Mouse (Mus musculus) midbrain, postnatal 0 days (tissue): ENCODE measurements around the gene Fam173a. TPM values are rescaled to one million over a fixed set of nuclear protein-coding genes. Genes with fewer than 3 reads are reported as not detected.

Experiments used
- ATAC-seq: fragments of 200-750 bp; cut with Nextera tagmentation; 2 replicates; pipeline ENCODE4 v1.8.0; 2017; ENCODE audit warnings: moderate number of reproducible peaks, mild to moderate bottlenecking, moderate TSS enrichment, moderate library complexity; ENCODE audit not compliant: low FRiP score
- DNase-seq: peaks from one replicate; pipeline ENCODE4 v3.0.0-alpha.2; 2015; ENCODE audit warnings: low spot score
- H3K27ac ChIP-seq: fragments of 300-500 bp; sonication (generic); 2 replicates; pipeline ENCODE4 v1.5.1; 2014; ENCODE audit warnings: low read depth, mild to moderate bottlenecking, low read length, mixed read lengths
- H3K27me3 ChIP-seq: fragments of 300-500 bp; sonication (generic); 2 replicates; pipeline ENCODE4 v1.6.1; 2014; ENCODE audit warnings: low read length, control low read depth, mixed read lengths; ENCODE audit not compliant: insufficient read depth
- H3K36me3 ChIP-seq: fragments of 300-500 bp; sonication (generic); 2 replicates; pipeline ENCODE4 v1.6.1; 2014; ENCODE audit warnings: low read length, control low read depth, mixed read lengths; ENCODE audit not compliant: insufficient read depth
- H3K4me1 ChIP-seq: fragments of 300-500 bp; sonication (generic); 2 replicates; pipeline ENCODE4 v1.6.1; 2014; ENCODE audit warnings: mild to moderate bottlenecking, control low read depth, antibody characterized with exemption, low read length, mixed read lengths; ENCODE audit not compliant: insufficient read depth
- H3K4me2 ChIP-seq: fragments of 300-500 bp; sonication (generic); 2 replicates; pipeline ENCODE4 v1.6.1; 2014; ENCODE audit warnings: low read depth, mild to moderate bottlenecking, low read length, mixed read lengths; ENCODE audit not compliant: poor library complexity, severe bottlenecking
- H3K4me3 ChIP-seq: fragments of 300-500 bp; sonication (generic); 2 replicates; pipeline ENCODE4 v1.5.1; 2014; ENCODE audit warnings: low read depth, mild to moderate bottlenecking, low read length, moderate library complexity
- H3K9ac ChIP-seq: fragments of 300-500 bp; sonication (generic); replicated peaks from 2 replicates; pipeline ENCODE4 v1.6.1; 2014; ENCODE audit warnings: mild to moderate bottlenecking, low read length, moderate library complexity, mixed read lengths; ENCODE audit not compliant: poor library complexity, severe bottlenecking
- H3K9me3 ChIP-seq: fragments of 300-500 bp; sonication (generic); 2 replicates; pipeline ENCODE4 v1.6.1; 2016; ENCODE audit warnings: low read length, control low read depth
- CTCF ChIP-seq: IDR thresholded peaks from 2 replicates; pipeline ENCODE4 v1.5.1; 2016; ENCODE audit warnings: antibody characterized with exemption, mild to moderate bottlenecking
- WGBS: fragments of 180-500 bp; shearing (Covaris S2); extraction: QIAGEN DNeasy Blood & Tissue Kit; methylation state at CpG from one replicate; pipeline ENCODE4 v1.1.7; 2014; 5-methylcytosine and 5-hydroxymethylcytosine counted together
- polyA plus RNA-seq: library from polyadenylated mRNA; unstranded; fragments of >200 nt; fragmentation: Nextera tagmentation; extraction: Ambion mirVana; gene quantifications from 2 replicates; pipeline ENCODE4 v1.2.1, GENCODE M21; 2015
- total RNA-seq: library from RNA; depleted of rRNA; stranded (reverse); fragments of >200 nt; gene quantifications from 2 replicates; pipeline ENCODE4 v1.2.3, GENCODE M21; 2014

Gene Fam173a
- total and polyA plus RNA-seq, 2 experiments from 2014 or later, result 74.2 to 106 TPM

DNA sequence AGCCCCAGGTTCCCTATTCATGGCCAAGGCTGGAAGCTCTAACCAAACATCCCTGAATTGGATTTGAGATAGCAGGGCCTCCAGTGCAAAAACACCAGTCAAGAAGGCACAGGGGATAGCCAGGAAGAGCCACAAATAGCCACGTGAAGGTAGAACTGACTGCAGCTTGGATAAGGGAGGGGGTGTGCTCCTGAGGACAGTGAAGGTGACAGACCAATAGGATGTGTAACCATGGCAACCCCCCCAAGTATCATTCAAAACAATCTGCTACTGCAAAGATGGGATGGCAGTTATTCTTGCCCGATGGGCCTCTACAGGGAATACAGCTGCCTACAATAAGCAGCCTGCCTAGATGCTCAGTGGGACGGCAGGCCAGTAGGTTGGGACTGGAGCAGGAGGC lies 44.8 kb upstream of the Fam173a start:
- 11% methylated on average over 3 of the region's 3 CpGs for WGBS
- Histone ChIP-seq H3K9me3 (no peaks in the 10 kb centered on the region), H3K36me3 (peaks cover 45% of the 10 kb centered on the region), H3K4me3 (peak overlapping the region; percentile 41; the same call in 1 of the 2 replicates), H3K27me3 (no peaks in the 10 kb centered on the region), H3K27ac (peak overlapping the region; percentile 82), H3K4me2 (peak overlapping the region; percentile 75), H3K4me1 (peaks cover 27% of the 10 kb centered on the region), H3K9ac (peak overlapping the region; percentile 81; the same call in 1 of the 2 replicates)
- ATAC-seq (no peak), DNase-seq (peak; percentile 51)
- TF ChIP-seq CTCF, result no peak

DNA sequence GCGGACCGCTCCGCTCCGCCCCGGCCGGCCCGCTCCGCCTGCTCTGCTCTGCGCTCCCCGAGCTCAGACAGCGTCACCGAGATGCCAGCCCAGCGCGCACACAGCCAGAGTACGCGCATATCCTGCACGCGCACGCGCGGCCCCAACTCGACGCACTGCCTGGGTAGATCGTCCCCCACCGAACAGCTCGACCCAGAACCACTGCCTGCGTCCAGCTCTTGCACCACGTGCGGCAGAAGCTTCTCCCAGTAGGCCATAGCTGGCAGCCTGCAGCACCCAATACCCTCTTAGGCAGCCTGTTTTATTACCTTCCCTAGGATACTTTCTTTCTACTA lies 44.3 kb upstream of the Fam173a start, which contains the start of gene Rhbdl1:
Gene Rhbdl1, minus strand, starts transcription at position 220 of the 335 bp plus-strand sequence.
- H3K9ac ChIP-seq, result peak within 1 kb of the TSS; percentile 81
- no peaks in the 10 kb centered on the region for H3K27me3 ChIP-seq
- peaks cover 44% of the 10 kb centered on the region for H3K36me3 ChIP-seq
- DNase-seq (peak; percentile 88), ATAC-seq (peak; percentile 50; the same call in 1 of the 2 replicates)
- no peak for TF ChIP-seq CTCF
- peaks cover 27% of the 10 kb centered on the region for H3K4me1 ChIP-seq
- peak within 1 kb of the TSS; percentile 82 for H3K27ac ChIP-seq
- WGBS, result under 1% methylated on average over 26 of the region's 29 CpGs
- H3K4me2 ChIP-seq, result peak within 1 kb of the TSS; percentile 75
- H3K4me3 ChIP-seq, result peak within 1 kb of the TSS; percentile 41
- H3K9me3 ChIP-seq, result no peaks in the 10 kb centered on the region

DNA sequence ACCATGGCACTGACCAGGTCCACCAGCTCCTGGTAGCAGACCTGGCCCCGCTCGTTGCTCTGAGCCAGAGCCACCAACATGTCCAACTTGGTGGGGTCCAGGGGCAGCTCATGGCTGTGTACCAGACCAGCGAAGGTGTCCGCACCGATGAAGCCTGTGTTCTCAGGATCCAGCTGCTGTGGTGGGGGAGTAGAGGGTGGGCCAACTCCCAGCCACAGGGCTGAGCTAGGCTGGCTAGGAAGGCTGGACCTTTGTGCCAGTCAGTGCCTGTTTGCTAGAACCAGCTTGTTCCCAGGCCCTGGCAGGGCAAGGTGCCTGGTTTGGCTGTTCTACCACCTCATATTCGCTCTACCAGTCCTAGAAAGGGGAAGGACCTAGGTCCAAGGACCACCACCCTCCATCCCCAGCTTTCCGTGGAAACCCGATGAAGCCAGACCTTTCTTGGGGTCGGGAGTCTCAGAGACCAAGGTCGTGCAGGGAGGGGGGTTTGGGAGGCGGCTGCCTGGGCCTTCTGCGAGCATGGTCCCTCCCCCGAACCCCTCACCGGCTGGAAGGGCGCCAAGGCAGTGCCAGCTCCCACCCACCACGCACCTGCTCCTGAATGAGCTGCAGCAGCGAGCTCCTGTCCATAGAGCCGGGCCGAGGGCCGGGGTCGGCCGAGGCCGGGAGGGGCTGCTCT lies 43.8 kb upstream of the Fam173a start:
- H3K27ac ChIP-seq, result peak overlapping the region; percentile 82
- H3K4me3 ChIP-seq, result peak overlapping the region; percentile 41
- no peaks in the 10 kb centered on the region for H3K27me3 ChIP-seq
- peak overlapping the region; percentile 75 for H3K4me2 ChIP-seq
- peaks cover 41% of the 10 kb centered on the region for H3K36me3 ChIP-seq
- 21% methylated on average over 23 of the region's 23 CpGs for WGBS
- peak overlapping the region; percentile 81 for H3K9ac ChIP-seq
- no peaks in the 10 kb centered on the region for H3K9me3 ChIP-seq
- TF ChIP-seq CTCF, result no peak
- ATAC-seq (no peak), DNase-seq (no peak)
- H3K4me1 ChIP-seq, result peaks cover 32% of the 10 kb centered on the region

DNA sequence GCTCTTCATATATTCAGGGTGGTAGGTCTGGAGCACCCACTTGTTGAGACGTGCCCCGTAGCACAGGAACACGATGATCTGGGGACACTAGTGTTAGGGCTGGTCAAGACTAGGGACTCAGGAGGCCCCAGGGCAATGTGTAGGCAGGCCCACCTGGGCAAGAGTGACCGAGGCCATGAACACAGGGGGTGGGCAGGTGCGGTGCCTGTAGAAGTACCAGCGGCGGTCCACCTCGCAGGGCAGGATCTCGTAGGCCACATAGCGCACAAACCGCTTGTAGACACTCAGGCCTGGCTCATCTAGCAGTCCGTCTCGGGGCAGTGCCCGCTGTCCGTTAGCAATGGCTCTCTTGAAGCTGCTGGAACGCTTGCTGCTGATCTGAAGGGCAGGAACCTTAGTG lies 43.1 kb upstream of the Fam173a start:
- ATAC-seq (no peak), DNase-seq (no peak)

DNA sequence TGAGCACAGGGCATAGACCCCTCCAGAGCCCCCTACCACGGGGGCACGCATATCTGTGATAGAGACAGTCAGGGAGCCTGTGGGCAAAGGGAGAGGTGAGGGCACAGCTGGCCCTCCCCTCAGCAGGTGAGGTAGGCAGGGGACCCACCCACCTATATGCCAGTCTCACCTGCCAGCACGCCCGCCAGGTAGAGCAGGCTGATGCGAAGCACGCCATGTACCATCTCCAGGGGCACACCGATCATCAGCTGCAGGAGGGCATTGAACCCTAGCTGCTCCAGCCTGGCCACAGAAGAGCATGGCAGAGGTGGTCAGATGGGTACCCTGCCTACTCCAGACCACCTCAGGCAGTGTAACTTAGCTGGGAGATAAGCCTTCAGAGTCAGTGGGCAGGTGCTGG lies 42.6 kb upstream of the Fam173a start:
- WGBS, result 92% methylated on average over 7 of the region's 7 CpGs
- Histone ChIP-seq H3K4me2 (peak overlapping the region; percentile 76), H3K27ac (no peak overlapping the region)

More for the DNA sequence above, 43.1 kb upstream of the Fam173a start:
- peaks cover 35% of the 10 kb centered on the region for H3K4me1 ChIP-seq
- no peaks in the 10 kb centered on the region for H3K9me3 ChIP-seq
- H3K27me3 ChIP-seq, result no peaks in the 10 kb centered on the region
- peaks cover 41% of the 10 kb centered on the region for H3K36me3 ChIP-seq
- 94% methylated on average over 16 of the region's 16 CpGs for WGBS
- H3K4me2 ChIP-seq, result peak overlapping the region; percentile 75
- peak overlapping the region; percentile 81; the same call in 1 of the 2 replicates for H3K9ac ChIP-seq
- peak overlapping the region; percentile 41; the same call in 1 of the 2 replicates for H3K4me3 ChIP-seq
- TF ChIP-seq CTCF, result no peak
- 0 out of 2 replicates have a peak overlapping the region, but pooled peaks have one; percentile 82 for H3K27ac ChIP-seq

DNA sequence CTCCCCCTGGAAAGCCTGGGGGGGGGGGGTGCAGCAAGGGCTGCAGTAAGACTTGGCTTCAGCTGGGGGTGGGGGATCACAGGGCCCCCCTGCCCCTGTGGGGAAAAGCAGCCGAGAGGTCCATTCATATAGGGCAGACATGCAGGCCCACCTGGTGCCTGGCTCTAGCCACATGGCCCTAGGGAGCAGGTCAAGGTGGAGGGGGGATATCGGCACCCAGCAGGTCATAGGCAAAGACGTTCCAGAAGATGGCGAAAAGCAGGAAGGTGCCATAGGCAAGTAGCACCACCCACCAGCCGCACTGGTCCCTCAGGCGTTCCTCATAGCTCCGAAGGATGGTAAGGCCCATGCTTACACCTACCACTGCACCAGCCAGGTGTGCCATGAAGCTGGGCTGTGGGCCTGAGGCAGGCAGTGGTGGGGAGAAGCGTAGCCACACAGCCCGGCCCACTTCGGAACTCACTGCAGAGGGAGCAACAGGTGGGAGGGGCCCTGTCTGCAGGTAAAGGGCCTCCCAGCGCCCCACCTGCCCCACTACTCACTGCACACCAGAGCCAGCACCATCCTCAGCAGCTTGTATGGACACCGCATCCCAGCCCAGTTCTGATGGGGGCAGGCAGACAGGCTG lies 42.0 kb upstream of the Fam173a start:
- Histone ChIP-seq H3K4me1 (peaks cover 40% of the 10 kb centered on the region), H3K4me2 (peak overlapping the region; percentile 76), H3K4me3 (peak overlapping the region; percentile 81; the same call in 1 of the 2 replicates), H3K9ac (0 out of 2 replicates have a peak overlapping the region, but pooled peaks have one; percentile 29), H3K27me3 (no peaks in the 10 kb centered on the region), H3K9me3 (no peaks in the 10 kb centered on the region), H3K27ac (peak overlapping the region; percentile 32; the same call in 1 of the 2 replicates), H3K36me3 (peaks cover 42% of the 10 kb centered on the region)
- no peak for TF ChIP-seq CTCF
- ATAC-seq (no peak), DNase-seq (no peak)
- WGBS, result 87% methylated on average over 12 of the region's 12 CpGs

More for the DNA sequence above, 42.6 kb upstream of the Fam173a start:
- H3K4me3 ChIP-seq, result no peak overlapping the region
- no peak for TF ChIP-seq CTCF
- H3K9me3 ChIP-seq, result no peaks in the 10 kb centered on the region
- peaks cover 41% of the 10 kb centered on the region for H3K36me3 ChIP-seq
- DNase-seq (no peak), ATAC-seq (no peak)
- H3K9ac ChIP-seq, result no peak overlapping the region
- H3K4me1 ChIP-seq, result peaks cover 35% of the 10 kb centered on the region
- H3K27me3 ChIP-seq, result no peaks in the 10 kb centered on the region
